Mouse (Mus musculus): ENCODE results near the gene Flywch1. TPM values are rescaled to one million over a fixed set of nuclear protein-coding genes. Genes with fewer than 3 reads are reported as not detected.

Gene Flywch1
- polyA plus RNA-seq, 1 experiment, result 366 TPM

DNA sequence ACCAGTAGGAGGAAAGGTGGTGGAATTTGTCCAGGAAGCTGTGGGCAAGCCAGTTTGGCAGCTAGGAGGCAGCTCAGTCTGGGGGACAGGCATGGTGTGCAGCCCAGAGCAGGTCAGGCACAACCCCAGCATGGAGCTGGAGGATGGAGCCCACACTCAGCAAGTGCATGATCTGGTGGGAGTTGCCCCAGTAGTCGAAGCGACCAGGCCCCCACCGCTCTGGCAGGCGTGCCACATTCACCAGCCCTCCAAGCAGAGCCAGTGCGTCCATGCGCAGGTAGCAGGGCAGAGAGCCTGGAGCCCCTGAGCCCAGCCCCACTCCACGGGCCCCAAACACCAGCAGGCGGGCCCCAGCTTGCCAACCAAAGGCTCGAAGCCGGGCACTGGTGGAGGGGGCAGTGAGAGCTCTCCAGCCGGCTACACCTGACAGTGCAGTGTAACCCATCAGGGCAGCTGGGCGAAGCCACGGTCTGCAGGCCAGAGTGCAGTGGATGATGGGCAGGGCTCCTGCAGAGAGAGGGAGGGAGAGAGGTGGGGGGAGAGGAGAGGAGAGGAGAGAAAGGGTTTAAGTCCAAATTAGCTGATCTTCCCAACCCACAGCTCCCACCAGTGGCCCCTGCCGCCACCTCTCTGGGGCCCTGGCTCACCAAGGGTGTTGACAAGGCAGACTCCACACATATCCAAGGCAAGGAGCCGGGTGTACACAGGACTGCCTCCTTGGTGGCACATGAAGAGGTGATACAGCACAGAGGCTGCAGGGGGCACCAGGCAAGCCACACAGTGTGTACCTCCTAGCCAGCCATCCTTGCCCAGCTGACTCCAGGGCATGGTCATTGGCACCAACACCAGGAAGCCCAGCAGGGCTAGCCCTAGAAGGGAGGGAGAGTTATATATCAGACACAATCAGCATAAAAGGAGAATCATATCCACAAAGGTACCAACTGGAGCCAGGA lies 33.6 kb downstream of the Flywch1 start:
- peak; percentile 22 to 38 for DNase-seq
- Histone ChIP-seq H3K4me3 (replicated peaks; ENCODE audit: insufficient read depth, low read depth, low read length) (no peak overlapping the region), H3K4me1 (ENCODE audit: control insufficient read depth, insufficient read depth, low read length) (peaks cover 6% of the 10 kb centered on the region; the same call in 1 of the 2 replicates), H3K27me3 (ENCODE audit: control insufficient read depth, insufficient read depth, low read length) (no peaks in the 10 kb centered on the region), H3K27ac (ENCODE audit: insufficient read depth, low read length) (no peak overlapping the region)
- no peak for TF ChIP-seq POLR2A (IDR thresholded peaks at IDR 0.05; ENCODE audit: borderline replicate concordance, insufficient read depth, low read length)
- no peak; the same call in 1 of the 2 replicates for TF ChIP-seq CTCF (IDR thresholded peaks at IDR 0.05; ENCODE audit: borderline replicate concordance, insufficient read depth, low read depth, low read length)
- 46% methylated on average over 15 of the region's 15 CpGs for WGBS

DNA sequence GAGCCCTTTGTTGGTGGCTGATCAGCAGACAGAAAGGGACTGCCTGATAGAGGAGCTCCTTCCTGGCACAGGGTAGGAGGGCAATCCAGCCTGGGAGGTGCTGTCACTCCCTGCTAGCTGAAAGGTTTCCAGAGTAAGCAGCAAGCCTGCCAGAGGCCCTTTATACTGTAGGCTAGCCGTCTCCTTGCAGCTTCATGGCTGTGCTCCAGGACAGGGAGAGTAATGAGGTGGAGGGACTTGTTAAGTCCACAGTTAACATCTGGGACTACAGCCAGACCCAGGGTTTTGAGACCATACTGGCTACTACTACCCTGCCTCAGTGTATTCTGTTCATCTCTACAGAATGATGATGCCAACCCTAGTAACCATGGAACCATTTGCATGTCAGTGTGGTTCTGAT lies 37.1 kb downstream of the Flywch1 start:
- no peak for DNase-seq
- H3K4me3 ChIP-seq (replicated peaks; ENCODE audit: insufficient read depth, low read depth, low read length), result no peak overlapping the region
- peaks cover 3% of the 10 kb centered on the region; the same call in 1 of the 2 replicates for H3K4me1 ChIP-seq (ENCODE audit: control insufficient read depth, insufficient read depth, low read length)
- 20% methylated on average over 1 of the region's 1 CpGs for WGBS
- no peak overlapping the region for H3K27ac ChIP-seq (ENCODE audit: insufficient read depth, low read length)
- no peaks in the 10 kb centered on the region for H3K27me3 ChIP-seq (ENCODE audit: control insufficient read depth, insufficient read depth, low read length)
- TF ChIP-seq POLR2A (IDR thresholded peaks at IDR 0.05; ENCODE audit: borderline replicate concordance, insufficient read depth, low read length), result no peak

DNA sequence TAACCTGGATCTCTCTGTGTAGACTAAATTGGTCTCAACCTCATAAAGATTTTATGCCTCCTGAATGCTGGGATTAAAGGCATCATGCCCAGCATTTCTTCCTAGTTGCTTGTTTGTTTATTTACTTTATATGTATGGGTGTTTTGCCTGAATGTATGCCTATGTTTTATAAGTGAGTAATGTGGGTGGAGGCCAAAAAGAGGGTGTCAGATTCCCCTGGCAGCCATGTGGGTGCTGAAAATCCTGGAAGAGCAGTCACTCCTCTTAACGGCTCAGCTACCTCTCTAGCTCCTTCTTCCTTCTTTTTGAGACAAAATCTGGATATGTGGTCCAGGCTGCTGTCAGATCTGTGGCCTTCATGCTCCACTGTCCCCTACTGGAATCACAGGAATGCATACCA lies 41.0 kb downstream of the Flywch1 start:
- TF ChIP-seq POLR2A (IDR thresholded peaks at IDR 0.05; ENCODE audit: borderline replicate concordance, insufficient read depth, low read length) (no peak), CTCF (IDR thresholded peaks at IDR 0.05; ENCODE audit: borderline replicate concordance, insufficient read depth, low read depth, low read length) (no peak)

DNA sequence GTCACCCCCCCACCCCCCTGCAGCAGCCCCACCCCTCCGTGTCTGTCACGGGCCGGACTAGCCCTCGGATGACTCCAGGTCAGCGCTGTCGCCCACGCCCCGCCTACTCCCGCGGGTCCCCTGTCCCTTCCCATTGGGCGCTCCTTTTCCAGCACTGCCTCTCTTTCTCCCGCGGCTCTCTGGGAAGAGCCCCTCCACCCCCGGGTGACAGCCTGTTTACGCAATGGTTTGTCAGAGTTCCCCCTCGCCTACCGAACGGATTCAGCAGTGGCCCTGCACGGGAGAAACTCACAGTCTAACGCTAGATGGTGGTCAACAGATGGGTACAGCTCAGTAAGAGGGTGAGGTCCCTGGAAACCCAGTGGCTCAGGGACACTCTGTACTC lies 44.7 kb downstream of the Flywch1 start:
- 0 out of 2 replicates have a peak overlapping the region, but pooled peaks have one; percentile 28 for H3K27ac ChIP-seq (ENCODE audit: insufficient read depth, low read length)
- WGBS, result 0% methylated on average over 20 of the region's 20 CpGs
- H3K4me3 ChIP-seq (replicated peaks; ENCODE audit: insufficient read depth, low read depth, low read length), result peak overlapping the region; percentile 54
- peak; percentile 70 to 78 for DNase-seq
- no peaks in the 10 kb centered on the region for H3K4me1 ChIP-seq (ENCODE audit: control insufficient read depth, insufficient read depth, low read length)
- no peaks in the 10 kb centered on the region for H3K27me3 ChIP-seq (ENCODE audit: control insufficient read depth, insufficient read depth, low read length)
- TF ChIP-seq CTCF (IDR thresholded peaks at IDR 0.05; ENCODE audit: borderline replicate concordance, insufficient read depth, low read depth, low read length) (no peak), POLR2A (IDR thresholded peaks at IDR 0.05; ENCODE audit: borderline replicate concordance, insufficient read depth, low read length) (0 out of 2 replicates have a peak, but pooled peaks have one; percentile 36)

More for the DNA sequence above, 41.0 kb downstream of the Flywch1 start:
- Histone ChIP-seq H3K27me3 (ENCODE audit: control insufficient read depth, insufficient read depth, low read length) (no peaks in the 10 kb centered on the region), H3K27ac (ENCODE audit: insufficient read depth, low read length) (no peak overlapping the region), H3K4me3 (replicated peaks; ENCODE audit: insufficient read depth, low read depth, low read length) (no peak overlapping the region), H3K4me1 (ENCODE audit: control insufficient read depth, insufficient read depth, low read length) (no peaks in the 10 kb centered on the region)
- WGBS, result 37% methylated on average over 1 of the region's 1 CpGs
- no peak for DNase-seq

DNA sequence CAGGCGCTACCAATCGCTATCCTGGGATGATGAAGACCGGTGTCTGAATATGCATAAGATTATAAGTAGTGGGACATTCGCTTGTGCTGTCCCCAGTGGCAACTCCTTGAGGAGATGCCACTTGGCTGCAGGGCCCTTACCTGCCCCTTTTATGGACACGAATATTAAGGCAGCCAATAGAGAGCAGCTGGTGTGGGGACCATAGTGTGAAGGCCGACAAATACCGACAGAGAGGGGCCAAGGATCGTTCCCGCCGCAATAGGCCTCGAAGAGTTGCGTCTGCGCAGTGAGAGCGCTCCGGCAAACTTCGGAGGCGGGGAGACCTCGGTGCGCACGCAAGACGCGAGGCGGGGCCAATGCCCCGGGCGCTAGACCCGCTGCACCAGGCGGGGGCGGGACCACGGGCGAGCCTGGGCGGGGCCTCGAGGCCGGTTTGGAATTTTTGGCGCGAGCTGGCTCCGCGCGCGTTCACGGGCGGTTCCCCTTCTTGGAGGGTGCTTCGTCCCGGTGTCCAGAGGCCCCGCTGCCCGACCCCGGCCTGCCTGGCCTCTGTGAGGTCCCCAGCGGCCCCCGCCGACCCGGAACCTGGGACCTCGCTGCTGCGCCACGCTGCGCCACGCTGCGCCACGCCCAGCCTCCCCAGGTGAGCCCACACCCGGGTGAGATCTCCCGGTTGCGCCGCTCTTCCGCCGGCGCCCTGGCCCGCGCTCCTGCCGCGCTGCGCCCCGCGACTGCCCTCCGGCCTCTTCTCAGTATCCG lies 45.2 kb downstream of the Flywch1 start, which contains the start of gene Pkmyt1:
Gene Pkmyt1, plus strand, starts transcription at position 338 of the 759 bp plus-strand sequence.
- H3K27me3 ChIP-seq (ENCODE audit: control insufficient read depth, insufficient read depth, low read length), result no peaks in the 10 kb centered on the region
- WGBS, result under 1% methylated on average over 70 of the region's 73 CpGs
- no peaks in the 10 kb centered on the region for H3K4me1 ChIP-seq (ENCODE audit: control insufficient read depth, insufficient read depth, low read length)
- no peak for TF ChIP-seq CTCF (IDR thresholded peaks at IDR 0.05; ENCODE audit: borderline replicate concordance, insufficient read depth, low read depth, low read length)
- peak; percentile 93 for TF ChIP-seq POLR2A (IDR thresholded peaks at IDR 0.05; ENCODE audit: borderline replicate concordance, insufficient read depth, low read length)
- peak within 1 kb of the TSS; percentile 59 for H3K4me3 ChIP-seq (replicated peaks; ENCODE audit: insufficient read depth, low read depth, low read length)
- peak within 1 kb of the TSS; percentile 38 for H3K27ac ChIP-seq (ENCODE audit: insufficient read depth, low read length)
- DNase-seq, result peak; percentile 94 to 95

DNA sequence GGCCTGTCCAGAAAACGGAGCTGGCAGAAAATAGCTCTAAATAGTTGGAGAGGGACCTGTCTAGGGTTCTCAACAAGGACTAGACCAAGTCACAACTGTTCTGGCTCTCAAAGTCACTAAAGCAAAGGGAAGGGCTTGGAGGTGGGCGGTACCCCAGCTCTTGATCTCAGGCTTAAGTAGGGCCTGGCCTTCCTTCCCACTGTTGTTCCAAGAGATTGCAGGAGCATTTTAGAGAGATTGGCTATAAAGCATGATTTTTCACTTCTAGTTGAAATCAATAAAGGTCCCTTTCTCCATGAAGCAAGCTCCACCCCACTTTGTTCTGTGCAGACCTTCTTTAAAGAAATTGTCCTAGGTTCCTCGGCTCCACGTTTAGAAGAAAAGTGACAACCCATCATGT lies 45.9 kb downstream of the Flywch1 start:
- no peaks in the 10 kb centered on the region for H3K4me1 ChIP-seq (ENCODE audit: control insufficient read depth, insufficient read depth, low read length)
- peak overlapping the region; percentile 38; the same call in 1 of the 2 replicates for H3K27ac ChIP-seq (ENCODE audit: insufficient read depth, low read length)
- TF ChIP-seq POLR2A (IDR thresholded peaks at IDR 0.05; ENCODE audit: borderline replicate concordance, insufficient read depth, low read length) (no peak), CTCF (IDR thresholded peaks at IDR 0.05; ENCODE audit: borderline replicate concordance, insufficient read depth, low read depth, low read length) (no peak)
- no peak for DNase-seq
- peak overlapping the region; percentile 59 for H3K4me3 ChIP-seq (replicated peaks; ENCODE audit: insufficient read depth, low read depth, low read length)
- 66% methylated on average over 4 of the region's 4 CpGs for WGBS
- H3K27me3 ChIP-seq (ENCODE audit: control insufficient read depth, insufficient read depth, low read length), result no peaks in the 10 kb centered on the region

DNA sequence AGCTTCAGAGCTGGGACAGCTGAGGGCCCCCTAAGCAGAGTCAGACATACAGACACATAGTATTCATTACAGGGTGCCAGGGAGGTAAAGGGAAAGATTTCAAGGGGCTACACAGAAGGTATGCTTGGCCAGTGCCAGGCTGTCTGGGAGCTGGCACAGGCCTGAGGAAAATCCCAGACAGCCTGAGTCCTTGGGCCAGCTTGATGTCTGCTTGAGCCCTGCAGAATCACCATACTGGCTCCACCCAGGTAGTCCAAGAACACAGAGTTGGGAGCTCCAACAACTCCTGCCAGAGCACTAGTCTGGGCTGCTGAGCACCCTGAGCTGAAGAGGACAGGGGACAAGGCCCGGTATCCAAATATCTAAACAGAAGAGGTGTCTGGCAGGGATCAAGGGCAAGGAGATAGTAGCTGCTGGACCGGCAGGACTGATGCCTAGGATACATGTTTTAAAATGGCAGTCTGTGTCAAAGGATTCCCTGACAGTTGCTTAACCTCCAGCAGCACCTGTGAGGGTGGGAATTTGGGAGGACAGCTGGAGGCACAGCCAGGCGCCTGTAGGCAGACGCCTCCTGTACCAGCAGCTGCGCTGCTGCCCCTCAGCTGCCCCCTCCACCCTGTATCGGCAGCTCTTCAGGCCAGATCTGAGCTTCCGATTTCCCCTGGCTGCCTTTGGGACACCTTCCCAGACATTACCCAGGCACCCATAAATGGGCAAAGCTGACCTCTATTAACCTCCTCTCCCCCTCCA lies 48.9 kb downstream of the Flywch1 start, which contains the start of gene 1520401A03Rik:
Gene 1520401A03Rik, minus strand, starts transcription at position 408 of the 750 bp plus-strand sequence.
- WGBS, result 50% methylated on average over 7 of the region's 7 CpGs
- Histone ChIP-seq H3K4me3 (replicated peaks; ENCODE audit: insufficient read depth, low read depth, low read length) (no peak within 1 kb of the TSS), H3K4me1 (ENCODE audit: control insufficient read depth, insufficient read depth, low read length) (no peaks in the 10 kb centered on the region), H3K27ac (ENCODE audit: insufficient read depth, low read length) (no peak within 1 kb of the TSS), H3K27me3 (ENCODE audit: control insufficient read depth, insufficient read depth, low read length) (no peaks in the 10 kb centered on the region)
- no peak for TF ChIP-seq POLR2A (IDR thresholded peaks at IDR 0.05; ENCODE audit: borderline replicate concordance, insufficient read depth, low read length)
- TF ChIP-seq CTCF (IDR thresholded peaks at IDR 0.05; ENCODE audit: borderline replicate concordance, insufficient read depth, low read depth, low read length), result no peak
- DNase-seq, result no peak

Measured in cerebellum, adult 2 months (tissue).